Mouse (Mus musculus): ENCODE data around the gene Aicda. TPM values are rescaled to one million over a fixed set of nuclear protein-coding genes. Genes with fewer than 3 reads are reported as not detected.

Aicda gene
- total RNA-seq, 2 experiments from 2014 or later: not detected

Other genes with a start within 250 kb of the Aicda start
- gene M6pr, start 245.1 kb upstream of the Aicda start, total RNA-seq (2021): 10 to 100 TPM; 67.7 to 69.8 TPM
- gene Phc1, start 213.2 kb upstream of the Aicda start, total RNA-seq (2021): 10 to 100 TPM; 60.1 to 62.5 TPM
- gene Rimklb, start 55.0 kb upstream of the Aicda start, total RNA-seq (2021): 10 to 100 TPM; 73.0 to 92.4 TPM
- not detected for gene Mfap5, start 48.0 kb upstream of the Aicda start, total RNA-seq (2021)
- 1 to 10 TPM in 1 of 2 experiments, under 1 TPM in 1; 0.79 to 2.3 TPM for gene Apobec1, start 48.6 kb downstream of the Aicda start, total RNA-seq (2021)
- gene Gdf3, start 56.3 kb downstream of the Aicda start, total RNA-seq (2021): not detected
- not detected for gene Dppa3, start 72.6 kb downstream of the Aicda start, total RNA-seq (2021)
- gene Nanog, start 153.7 kb downstream of the Aicda start, total RNA-seq (2021): not detected
- 100 to 1,000 TPM; 125 to 138 TPM for gene Slc2a3, start 247.8 kb downstream of the Aicda start, total RNA-seq (2021)